24 mouse cellular contexts compared by ENCODE assay signal in the genomic region with DNA sequence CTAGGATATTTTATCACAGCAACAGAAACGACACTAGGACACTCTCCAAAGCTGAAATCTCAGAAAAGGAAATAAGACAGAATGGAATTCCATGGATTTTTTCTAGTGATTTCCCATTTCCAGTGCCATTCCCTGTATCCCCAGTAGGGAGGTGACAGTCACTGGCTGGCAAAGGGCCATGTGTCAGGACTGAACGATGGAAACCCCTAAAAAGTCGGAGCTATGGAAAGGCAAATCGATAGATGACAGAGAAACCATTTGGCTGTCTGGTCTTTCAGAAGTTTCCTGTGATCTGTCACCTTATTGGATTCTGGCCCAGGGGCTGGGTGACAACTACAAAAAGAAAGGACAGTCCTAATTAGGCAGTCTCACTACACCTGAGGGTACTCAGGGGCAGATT.
DNase-seq lines count a peak whose midpoint lies in the region; ATAC-seq and TF ChIP-seq lines count a peak whose summit lies in the region.
"Had no signal": no experiment of that assay in that cellular context is flagged by ENCODE, and none has a peak within 500 bp of the region (broad histone marks: within the 10 kb centered on the region; RNA-seq: fewer than 3 reads in every experiment).

No protein-coding gene starts in this region.

- no peak overlapping the region for H3K9ac ChIP-seq in heart, embryonic 12.5 days
- H3K9ac ChIP-seq in lung, embryonic 14.5 days: no peak overlapping the region
- H3K9ac ChIP-seq: embryonic facial prominence, embryonic 12.5 days; forebrain, embryonic 13.5 days; forebrain, embryonic 15.5 days had no signal

- no peak overlapping the region for H3K4me3 ChIP-seq in heart, embryonic 12.5 days
- no peak overlapping the region for H3K4me3 ChIP-seq in lung, embryonic 14.5 days (ENCODE audit: low read depth, low read length)
- H3K4me3 ChIP-seq: embryonic facial prominence, embryonic 10.5 days; embryonic facial prominence, embryonic 12.5 days; forebrain, embryonic 13.5 days; forebrain, embryonic 15.5 days had no signal

- ATAC-seq in heart, embryonic 12.5 days (ENCODE audit: insufficient number of reproducible peaks, low FRiP score): no peak
- no peak for ATAC-seq in lung, embryonic 14.5 days (ENCODE audit: insufficient read depth)
- ATAC-seq: activated CD4-positive, CD25-positive, alpha-beta regulatory T cell, adult 4 months; CD4-positive, CD25-positive, alpha-beta regulatory T cell, adult 4 months; forebrain, embryonic 13.5 days; forebrain, embryonic 15.5 days; Patski had no signal

- no peaks in the 10 kb centered on the region for H3K27me3 ChIP-seq in heart, embryonic 12.5 days (replicated peaks)
- H3K27me3 ChIP-seq in lung, embryonic 14.5 days (ENCODE audit: insufficient read depth, low read length): no peaks in the 10 kb centered on the region
- H3K27me3 ChIP-seq: CH12.LX; embryonic facial prominence, embryonic 12.5 days; forebrain, embryonic 13.5 days; forebrain, embryonic 15.5 days; Patski had no signal

- 0 out of 2 replicates have a peak, but pooled peaks have one; percentile 3 for TF ChIP-seq CTCF in lung, embryonic 14.5 days (IDR thresholded peaks at IDR 0.05; ENCODE audit: low read depth)

- no peaks in the 10 kb centered on the region for H3K9me3 ChIP-seq in heart, embryonic 12.5 days (replicated peaks)
- H3K9me3 ChIP-seq in lung, embryonic 14.5 days (ENCODE audit: low read depth, low read length): no peaks in the 10 kb centered on the region
- H3K9me3 ChIP-seq: embryonic facial prominence, embryonic 10.5 days; embryonic facial prominence, embryonic 12.5 days; forebrain, embryonic 13.5 days; forebrain, embryonic 15.5 days; G1E had no signal

- H3K27ac ChIP-seq in heart, embryonic 12.5 days (ENCODE audit: poor library complexity, severe bottlenecking): no peak overlapping the region
- no peak overlapping the region for H3K27ac ChIP-seq in lung, embryonic 14.5 days (ENCODE audit: low read depth)
- H3K27ac ChIP-seq: embryonic facial prominence, embryonic 10.5 days; embryonic facial prominence, embryonic 12.5 days; forebrain, embryonic 13.5 days; forebrain, embryonic 15.5 days had no signal

- peaks cover 57% of the 10 kb centered on the region for H3K36me3 ChIP-seq in heart, embryonic 12.5 days
- H3K36me3 ChIP-seq in lung, embryonic 14.5 days (ENCODE audit: insufficient read depth): no peaks in the 10 kb centered on the region
- H3K36me3 ChIP-seq: embryonic facial prominence, embryonic 10.5 days; embryonic facial prominence, embryonic 12.5 days; forebrain, embryonic 15.5 days had no signal

- WGBS in heart, embryonic 12.5 days: 69% methylated on average over 4 of the region's 4 CpGs
- WGBS in lung, embryonic 14.5 days: 71% methylated on average over 4 of the region's 4 CpGs

- H3K4me2 ChIP-seq in heart, embryonic 12.5 days: no peak overlapping the region
- no peak overlapping the region for H3K4me2 ChIP-seq in lung, embryonic 14.5 days
- H3K4me2 ChIP-seq: embryonic facial prominence, embryonic 12.5 days; forebrain, embryonic 13.5 days; forebrain, embryonic 15.5 days had no signal

- intact Hi-C loops in heart, postnatal 36 days (cut with DNase I): no loop called here
- intact Hi-C loops in heart, postnatal 10 days (cut with DNase I): no loop called here

- DNase-seq in heart, adult 11 months: peak; percentile 86
- DNase-seq in heart, postnatal 36 days: no peak
- DNase-seq in heart, postnatal 10 days: peak; percentile 32 to 37
- no peak for DNase-seq in lung, embryonic 14.5 days
- DNase-seq in lung, postnatal 36 days: no peak
- DNase-seq: adrenal gland, adult 8-10 months; adrenal gland, postnatal 14 days; adrenal gland, postnatal 36 days; B cell, adult 2 months; cerebellum, adult 11-12 months; cerebellum, adult 2 months; cerebellum, adult 9-10 months; cerebellum, postnatal 10 days; cerebellum, postnatal 25 days had no signal

- H3K4me1 ChIP-seq in heart, embryonic 12.5 days (replicated peaks): peaks cover under 1% of the 10 kb centered on the region
- no peaks in the 10 kb centered on the region for H3K4me1 ChIP-seq in lung, embryonic 14.5 days (ENCODE audit: insufficient read depth)
- H3K4me1 ChIP-seq: embryonic facial prominence, embryonic 10.5 days; embryonic facial prominence, embryonic 12.5 days; forebrain, embryonic 13.5 days; forebrain, embryonic 15.5 days had no signal

Comparison
In these comparisons a context has a peak if more than half of its experiments do, and no peak if none do; other contexts are left out.
1. DNase-seq: peak in heart, adult 11 months (single experiment) and heart, postnatal 10 days (2 of 2); none in heart, postnatal 36 days (0 of 2), lung, embryonic 14.5 days (single experiment) and lung, postnatal 36 days (single experiment).